Mouse (Mus musculus) inflammation-experienced regulatory T-cells, adult 6 months (primary cell): ENCODE measurements around the gene Osbp2. TPM values are rescaled to one million over a fixed set of nuclear protein-coding genes. Genes with fewer than 3 reads are reported as not detected.

Experiments
- ATAC-seq: one replicate; pipeline ENCODE4 v1.8.0; 2017
- polyA plus RNA-seq, 3 experiments: library from polyadenylated mRNA; unstranded; fragments of 100-300 nt; shearing (Covaris generic); gene quantifications; one replicate each; pipeline ENCODE4 v1.2.1; 2017

The Osbp2 gene
- polyA plus RNA-seq, 3 experiments from 2014 or later, result not detected

DNA sequence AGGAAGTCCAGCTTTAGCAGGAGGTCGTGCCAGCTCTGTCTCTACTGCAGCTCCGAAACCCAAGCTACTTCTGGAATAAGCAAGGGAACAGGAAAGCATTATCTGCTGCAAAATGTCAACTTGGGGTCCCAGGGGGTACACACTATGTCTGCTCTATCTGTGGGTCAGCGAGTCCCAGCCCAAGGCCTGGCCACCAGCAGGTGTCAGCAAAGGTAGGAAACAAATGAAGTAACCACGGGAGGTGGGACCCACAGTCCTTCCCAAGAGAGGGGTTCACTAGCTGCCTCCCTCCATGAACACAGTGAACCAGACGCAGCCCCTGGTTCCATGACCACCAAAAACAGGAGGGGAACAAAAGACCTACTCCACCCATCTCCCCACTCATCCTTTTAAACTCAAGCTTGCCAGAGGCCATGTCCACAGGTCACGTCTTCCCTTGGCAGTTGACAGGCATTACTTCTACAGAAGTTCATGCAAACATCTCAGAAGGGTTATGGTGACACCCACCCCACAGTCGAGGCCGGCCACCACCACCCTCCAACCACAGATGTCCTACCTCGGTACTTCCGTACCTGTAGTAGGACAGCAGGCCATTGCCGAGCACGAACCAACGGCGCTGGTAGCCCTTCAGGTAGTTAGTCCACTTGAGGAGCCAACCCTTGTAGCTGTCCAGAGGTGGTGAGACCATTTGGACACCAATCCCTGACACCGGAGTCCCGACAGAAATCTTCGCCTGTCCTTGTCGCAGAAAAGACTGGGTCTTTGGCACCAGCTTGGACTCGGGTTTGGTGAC lies 846 bp downstream of the Osbp2 start:
- ATAC-seq, result no peak

DNA sequence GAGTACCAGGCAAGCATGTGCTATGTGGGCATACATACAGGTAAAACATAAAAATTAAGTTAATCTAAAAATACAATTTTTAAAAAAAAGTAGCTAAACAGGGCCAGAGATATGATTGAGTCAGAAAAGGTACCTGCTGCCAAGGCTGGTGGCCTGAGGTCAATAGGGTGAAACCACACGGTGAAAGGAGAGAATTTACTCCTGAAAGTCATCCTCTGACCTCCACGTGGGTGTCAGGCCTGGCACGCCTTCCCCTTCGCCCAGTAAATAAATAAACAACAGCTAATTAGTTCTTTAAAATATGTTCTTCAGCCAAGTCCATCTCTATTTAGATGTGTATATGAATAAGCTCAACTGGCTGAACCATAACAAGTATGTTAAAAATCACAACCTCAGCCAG lies 3.3 kb downstream of the Osbp2 start:
- no peak for ATAC-seq

DNA sequence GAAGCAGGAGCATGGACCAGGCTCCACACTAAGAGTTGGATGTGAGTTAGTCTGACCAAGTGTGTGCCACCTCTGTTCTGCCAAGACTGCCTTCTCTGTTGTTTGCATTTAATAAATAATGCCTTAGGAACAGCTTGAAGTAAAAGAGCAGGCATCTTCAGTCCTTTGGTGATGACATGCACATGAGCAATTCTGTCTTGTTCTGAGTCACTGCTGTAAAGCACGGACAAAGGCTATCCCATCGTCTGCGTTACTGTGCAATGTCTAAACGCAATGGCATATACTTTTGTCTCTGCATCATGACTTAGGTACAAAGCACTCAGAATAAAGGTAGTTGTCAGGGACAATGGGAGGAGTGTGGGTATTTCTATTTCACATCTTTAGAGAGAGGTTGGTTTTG lies 3.9 kb downstream of the Osbp2 start:
- ATAC-seq, result no peak

DNA sequence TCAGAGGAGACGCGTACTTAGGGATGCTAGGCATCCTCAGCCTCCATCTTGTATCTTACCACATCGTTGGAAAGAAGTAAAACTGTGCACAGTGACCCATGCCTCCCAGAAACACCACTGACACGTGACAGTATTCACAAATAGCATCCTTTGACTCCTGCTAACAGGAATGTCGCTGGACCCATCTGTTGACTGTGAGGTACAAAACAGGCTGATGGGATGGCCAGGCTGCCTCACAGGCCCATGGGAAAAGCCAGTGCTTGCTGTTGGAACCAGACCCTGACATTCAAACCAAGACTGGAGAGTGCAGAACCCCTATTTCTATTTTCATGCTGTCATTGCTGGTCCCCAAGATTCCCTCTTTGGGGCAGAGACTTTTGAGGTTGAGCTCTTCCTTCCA lies 5.8 kb downstream of the Osbp2 start:
- no peak for ATAC-seq

DNA sequence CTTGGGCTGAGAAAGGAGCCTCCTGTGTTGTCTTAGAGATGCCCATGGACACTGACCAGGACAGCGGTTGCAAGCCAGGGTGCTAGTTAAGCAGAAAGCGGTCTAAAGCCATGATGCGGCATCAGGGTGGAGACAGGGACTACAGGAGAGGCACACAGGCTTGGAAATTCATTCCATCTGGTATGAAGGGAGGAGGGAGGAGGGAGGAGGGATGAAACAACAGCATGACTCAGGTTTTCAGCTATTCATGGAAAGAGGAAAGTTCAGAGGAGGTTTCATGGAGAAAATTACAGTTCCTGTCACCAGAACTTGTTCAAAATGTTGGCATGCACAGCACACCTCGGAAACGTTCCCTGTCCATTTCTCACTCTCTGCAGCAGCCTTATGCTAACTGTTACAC lies 7.9 kb downstream of the Osbp2 start:
- ATAC-seq, result no peak

DNA sequence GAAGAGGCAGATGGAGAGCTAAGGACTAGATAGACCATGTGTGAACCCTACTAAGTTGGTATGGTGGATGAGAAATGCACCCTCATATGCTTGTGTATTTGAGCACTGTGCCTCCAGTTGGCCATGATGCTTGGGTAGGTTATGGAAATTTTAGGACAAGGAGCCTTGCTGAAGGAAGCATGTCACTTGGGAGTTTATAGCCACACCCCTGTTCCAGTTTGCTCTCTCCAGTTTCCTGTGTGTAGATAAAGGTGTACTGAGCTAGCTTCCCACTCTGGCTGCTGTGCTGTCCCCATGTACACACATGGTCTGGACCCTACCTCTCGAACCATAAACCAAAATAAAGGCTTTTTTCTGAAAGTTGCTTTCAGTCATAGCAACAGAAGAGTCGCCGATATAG lies 9.5 kb downstream of the Osbp2 start:
- ATAC-seq, result no peak

DNA sequence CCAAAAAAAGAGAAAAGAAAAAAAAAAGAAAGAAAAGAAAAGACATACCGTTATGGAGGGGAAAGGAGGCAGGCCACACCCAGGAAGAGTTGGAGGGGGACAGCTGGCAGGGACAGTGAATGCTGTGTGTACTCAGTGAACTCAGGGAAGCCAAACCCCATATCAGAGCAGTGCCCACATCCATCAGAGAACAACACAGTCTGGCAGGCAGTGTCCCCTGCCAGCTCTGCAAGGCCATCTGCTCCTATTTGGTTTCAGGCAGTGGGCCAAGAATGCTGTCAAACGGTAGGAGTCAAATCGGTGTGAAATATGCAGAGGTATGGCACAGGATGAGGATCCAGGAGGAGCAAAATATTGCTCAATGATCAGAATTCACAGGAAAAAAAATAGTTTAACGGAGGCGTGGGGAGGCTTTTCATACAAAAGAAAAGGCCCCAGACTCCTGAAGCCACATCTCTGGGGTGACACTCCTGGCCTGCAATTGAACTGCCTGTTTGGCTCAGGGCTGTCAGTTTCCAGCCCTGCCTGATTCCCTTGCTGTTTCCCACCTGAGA lies 10.1 kb downstream of the Osbp2 start:
- no peak for ATAC-seq

DNA sequence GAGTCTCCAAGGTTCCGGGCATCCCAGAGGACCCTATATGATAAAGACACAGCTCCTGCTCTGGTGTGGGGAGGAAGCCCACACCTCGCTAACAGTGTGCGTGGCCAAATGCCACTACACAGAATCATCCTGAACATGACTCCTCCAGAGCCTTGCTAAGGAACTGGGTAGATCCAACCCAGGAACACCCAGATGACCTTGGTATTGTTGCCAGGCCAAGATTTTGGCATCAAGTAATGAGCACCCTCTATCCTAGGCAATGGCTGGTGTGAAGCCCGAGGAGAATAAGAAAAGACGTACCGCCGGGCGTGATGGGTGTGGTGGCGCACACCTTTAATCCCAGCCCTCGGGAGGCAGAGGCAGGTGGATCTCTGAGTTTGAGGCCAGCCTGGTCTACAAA lies 10.7 kb downstream of the Osbp2 start:
- ATAC-seq, result no peak

DNA sequence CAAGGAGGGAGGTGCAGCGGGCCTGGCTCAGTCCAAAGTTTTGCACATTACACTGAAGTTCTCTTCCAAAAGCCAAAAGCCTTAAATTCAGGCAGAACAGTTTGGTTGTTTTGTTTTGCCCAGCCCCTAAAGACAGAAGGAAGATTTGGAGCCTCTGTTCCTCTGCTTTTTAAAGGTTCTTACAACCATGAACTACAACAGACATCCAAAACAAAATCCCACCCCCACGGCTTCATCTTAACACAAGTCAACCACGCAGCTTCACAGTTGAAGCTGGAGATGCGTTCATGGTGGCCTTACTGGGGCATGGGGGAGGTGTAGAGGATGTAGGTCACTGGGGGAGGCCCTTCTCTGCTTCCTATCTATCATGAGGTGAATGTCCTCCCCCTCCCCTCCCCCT lies 11.8 kb downstream of the Osbp2 start:
- no peak for ATAC-seq

DNA sequence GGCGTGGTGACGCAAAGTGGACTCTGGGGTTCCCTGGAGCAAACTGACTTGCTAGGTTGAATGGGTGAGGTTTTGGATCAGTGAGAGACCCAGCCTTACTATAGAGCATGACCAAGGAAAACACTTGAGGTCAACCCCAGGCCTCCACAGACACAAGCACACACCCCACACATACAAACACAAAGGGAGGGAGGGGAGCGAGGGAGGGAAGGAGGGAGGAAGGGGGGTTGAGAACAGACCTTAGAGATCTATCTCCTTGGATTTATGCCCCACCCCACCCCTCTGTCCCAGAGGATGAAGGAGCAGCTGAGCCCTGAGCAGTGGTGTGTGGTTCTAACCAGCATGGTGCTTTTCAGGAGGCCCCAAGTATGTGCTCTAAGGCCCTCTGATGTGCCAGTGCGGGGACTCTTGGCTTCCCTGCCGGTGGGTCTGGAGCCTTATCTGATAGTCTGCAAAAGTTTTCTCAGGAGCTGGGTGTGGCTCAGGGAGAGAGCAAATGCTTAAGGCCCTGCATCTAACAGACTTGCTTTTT lies 12.9 kb downstream of the Osbp2 start:
- no peak for ATAC-seq

DNA sequence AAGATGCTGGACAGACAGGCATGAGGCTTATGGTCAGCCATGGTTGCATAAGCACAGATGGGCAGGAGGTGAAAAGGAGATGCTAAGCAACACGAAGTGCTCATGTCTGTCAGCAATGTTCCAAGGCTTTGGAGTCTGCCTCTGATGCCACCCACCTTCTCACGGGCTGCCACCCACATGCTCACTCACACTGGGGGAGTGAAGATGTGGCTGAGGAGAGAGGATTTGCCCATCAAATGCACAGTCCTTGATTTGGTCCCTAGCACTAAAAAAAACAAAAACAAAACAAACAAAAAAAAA lies 13.4 kb downstream of the Osbp2 start:
- ATAC-seq, result no peak

DNA sequence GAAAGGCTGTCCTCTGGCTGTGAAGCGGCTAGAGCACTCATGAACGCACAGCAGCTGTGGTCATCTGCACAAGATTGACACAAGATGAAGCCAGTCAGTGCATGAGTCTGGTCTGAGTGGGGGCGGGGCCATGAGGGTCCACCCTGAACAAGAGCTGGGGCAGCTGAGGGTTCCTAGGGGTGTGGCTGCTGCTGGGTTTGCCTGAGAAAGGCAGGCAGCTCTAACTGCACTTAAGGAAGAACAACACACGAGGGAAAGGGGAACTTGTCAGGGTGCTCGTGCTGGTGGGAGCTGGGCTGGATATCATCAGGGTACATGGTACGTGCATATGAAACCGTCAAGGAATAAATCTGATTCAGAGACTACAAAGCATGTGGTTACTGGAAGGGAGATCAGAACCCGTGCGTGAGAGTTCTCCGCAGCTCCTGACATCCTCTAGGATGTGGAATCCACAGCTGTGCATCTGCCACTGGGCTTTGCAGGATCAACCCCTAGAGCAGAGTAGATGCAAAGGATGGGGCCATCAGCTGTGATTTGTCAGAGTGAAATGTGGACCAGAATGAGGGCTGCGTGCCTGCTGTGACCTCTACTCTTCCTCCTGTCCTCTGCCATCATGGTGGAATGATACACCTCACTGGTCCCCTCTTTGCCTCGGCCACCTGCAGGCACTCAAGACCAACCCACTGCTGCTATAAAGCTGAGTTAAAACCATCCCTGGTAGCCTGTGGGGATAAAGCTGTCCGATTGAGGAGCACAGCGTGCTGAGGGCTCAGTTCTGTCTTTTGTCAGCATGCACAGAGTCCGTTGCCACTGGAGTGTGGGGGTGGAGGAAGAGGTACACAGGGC lies 14.0 kb downstream of the Osbp2 start:
- no peak for ATAC-seq

DNA sequence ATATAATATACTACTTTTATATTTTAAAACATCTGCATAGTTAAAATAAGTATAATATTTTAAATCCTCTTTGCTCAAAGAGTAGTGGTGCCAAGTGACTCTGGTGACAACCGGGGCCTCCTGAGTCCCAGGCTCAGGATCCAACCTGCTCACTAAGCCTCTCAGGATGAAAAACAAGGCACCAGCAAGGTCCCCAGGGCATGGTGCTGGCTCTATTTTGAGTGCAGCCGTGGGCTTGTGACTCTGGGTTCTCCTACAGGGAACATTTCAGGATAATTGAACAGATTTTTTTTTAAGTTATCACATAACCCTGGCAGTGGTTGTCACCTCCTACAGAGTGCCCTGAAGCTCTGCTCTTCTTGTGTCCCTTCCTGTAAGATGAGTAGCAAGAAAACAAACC lies 17.4 kb downstream of the Osbp2 start:
- ATAC-seq, result no peak

DNA sequence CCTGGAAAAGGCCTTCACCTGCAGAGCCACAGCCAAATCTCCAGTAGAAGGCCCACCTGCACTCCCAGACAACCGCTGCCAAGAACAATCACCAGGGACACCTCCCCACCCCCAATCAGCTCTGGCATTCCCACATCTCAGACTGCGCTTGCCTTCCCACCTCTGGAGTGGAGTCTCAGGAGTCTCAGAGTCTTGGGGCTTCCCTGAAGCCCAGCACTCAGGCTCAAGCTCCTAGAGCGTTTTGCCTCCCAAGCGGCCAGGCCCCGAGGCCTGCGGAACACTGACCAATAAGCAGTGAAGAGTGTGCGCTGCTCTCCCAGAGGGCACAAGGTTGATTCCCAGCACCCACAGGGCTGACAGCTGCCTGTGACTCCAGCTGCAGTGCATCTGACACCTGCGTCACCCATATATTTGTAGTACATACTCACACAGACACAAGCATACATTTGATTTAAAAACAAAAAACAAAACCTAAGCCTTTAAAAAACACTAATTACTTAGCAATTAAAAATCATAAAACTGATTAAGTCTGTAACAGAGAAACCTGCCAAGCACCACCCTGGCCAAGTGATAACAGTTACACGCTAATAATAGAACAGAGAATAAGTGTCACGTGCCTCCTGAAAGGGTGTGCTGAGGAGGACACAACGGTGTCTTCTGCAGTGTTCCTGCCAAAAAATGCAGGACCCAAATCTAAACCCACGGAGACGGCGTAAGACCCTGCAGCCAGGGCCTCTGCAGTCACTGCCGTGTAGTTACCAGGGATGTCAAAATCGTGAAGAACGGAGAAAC lies 19.6 kb downstream of the Osbp2 start:
- ATAC-seq, result no peak

DNA sequence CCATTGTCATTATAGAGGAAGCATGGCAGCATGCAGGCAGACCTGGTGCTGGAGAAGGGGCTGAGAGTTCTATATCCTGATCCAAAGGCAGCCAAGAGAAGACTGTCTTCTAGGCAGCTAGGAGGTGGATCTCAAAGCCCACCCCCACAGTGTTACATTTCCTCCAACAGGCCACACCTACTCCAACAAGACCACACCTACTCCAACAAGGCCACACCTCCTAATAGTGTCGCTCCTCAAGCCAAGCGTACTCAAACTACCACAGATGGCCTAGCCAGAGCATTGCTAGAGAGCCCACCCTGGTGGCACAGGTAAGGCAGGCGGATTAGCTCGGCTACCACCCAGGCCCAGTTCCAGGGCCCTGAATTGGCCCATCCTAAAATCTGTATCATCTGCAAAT lies 28.4 kb downstream of the Osbp2 start:
- no peak for ATAC-seq

DNA sequence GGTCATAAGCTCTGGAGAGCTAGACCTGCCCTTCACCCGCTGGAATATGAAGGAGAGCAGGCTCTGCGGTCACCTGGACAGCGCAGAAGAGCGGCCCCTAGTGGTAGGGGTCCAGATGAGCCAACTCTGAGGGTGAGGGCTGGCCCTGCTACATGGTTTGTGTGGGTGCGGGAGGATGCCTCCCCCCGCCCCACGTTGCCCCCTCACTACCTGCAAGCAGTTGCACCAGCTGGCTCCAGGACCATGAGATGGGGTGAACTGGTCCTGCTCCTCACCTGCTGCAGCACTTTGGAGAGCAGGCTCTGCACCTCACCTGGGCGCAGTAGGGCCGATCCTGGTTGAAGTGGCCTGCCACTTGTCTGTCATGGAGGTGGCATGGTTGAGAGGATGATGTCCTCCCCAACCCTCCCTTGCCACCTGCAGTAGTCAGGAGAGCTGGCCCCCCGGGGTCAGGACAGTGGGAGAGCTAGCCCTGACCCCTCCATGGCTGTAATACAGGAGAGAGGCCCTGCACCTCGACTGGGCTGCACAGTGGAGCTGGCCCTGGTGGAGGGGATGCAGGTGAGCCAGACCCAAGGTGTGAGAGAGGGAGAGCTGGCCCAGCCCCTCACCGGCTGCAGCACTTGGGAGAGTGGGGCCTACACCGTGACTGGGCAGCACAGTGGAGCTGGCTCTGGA lies 29.1 kb downstream of the Osbp2 start:
- no peak for ATAC-seq

DNA sequence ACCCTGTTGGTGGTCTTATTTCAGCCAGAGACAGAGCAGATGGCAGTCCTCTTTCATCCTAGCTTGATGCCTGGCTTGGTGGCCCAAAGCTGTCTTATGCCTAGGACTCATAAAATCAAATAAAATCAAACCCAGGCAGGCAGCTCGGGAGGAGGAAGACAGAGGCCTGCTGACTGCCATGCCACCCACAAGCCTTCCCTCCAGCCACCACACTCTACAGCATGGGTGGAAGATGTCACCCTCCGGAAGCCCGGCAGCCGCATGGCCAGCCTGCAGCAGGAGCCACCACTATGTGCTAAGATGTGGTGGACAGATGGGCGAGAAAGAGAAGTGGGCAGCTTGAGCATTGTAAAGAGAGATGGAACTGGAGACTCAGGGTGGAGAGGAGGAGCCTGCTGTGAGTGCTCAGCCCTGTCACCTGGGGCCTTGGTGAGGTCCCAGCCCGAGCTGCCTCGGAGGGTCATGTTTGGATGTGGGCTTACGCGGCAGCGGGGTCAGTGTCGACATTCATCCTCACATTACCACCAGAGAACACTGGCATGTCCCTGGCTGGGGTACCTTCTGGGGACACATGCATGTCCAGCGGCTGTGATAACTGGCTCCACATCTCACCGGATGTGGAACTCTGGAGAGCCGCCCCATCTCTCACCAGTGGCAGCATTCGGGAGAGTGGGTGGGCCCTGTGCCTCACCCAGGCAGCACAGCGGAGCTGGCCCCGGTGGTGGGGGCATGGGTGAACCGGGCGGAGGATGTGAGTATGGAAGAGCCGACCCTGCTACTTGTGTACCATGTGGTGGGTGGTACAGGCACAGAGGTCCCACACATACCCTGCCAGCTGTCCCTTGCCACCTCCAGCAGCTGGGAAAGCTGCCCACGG lies 29.9 kb downstream of the Osbp2 start:
- no peak for ATAC-seq

DNA sequence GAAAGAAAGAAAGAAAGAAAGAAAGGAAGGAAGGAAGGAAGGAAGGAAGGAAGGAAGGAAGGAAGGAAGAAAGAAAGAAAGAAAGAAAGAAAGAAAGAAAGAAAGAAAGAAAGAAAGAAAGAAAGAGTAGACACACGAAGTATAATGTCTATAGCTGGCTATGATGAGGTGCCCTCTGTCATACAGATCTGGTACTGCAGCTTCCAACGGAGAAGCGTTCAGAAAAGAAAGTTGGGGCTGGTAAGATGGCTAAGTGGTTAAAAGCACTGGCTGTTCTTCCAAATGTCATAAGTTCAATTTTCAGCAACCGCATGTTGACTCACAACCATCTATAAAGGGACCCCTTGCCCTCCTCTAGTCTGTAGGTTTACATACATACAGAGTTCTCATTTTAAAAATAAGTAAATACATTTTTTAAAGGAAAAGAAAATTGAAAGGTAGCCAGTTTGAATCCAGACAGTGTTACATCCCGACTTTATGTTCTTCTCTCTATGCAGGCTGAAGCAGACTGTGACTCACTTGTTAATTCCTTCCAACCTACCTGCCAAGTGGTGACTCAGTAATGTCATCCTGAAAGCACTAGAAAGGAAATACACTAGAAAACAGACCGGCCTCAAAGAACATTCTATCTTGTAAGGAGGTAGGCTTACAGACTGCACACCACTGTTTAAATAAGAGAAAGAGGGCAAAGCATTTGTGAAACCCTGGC lies 31.4 kb downstream of the Osbp2 start:
- no peak for ATAC-seq

DNA sequence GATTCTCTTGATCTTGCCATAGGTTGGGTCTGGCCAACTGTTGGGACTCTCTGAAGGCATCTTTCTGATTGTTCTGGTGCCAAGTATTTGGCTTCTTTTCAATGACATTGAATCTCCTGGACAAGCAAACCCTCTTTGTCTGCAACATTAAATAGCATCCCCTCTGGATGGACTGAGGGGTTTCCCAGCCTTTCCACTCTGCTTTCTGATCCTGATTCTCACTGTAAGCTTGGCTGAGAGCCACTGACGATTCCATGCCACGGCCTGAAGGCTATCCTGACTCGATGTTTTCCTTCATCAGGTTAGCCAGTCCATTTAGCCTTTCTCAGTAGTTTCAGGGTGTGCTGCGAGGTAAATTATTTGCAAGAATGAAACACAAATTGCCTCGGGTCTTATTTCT lies 34.0 kb downstream of the Osbp2 start:
- no peak for ATAC-seq

DNA sequence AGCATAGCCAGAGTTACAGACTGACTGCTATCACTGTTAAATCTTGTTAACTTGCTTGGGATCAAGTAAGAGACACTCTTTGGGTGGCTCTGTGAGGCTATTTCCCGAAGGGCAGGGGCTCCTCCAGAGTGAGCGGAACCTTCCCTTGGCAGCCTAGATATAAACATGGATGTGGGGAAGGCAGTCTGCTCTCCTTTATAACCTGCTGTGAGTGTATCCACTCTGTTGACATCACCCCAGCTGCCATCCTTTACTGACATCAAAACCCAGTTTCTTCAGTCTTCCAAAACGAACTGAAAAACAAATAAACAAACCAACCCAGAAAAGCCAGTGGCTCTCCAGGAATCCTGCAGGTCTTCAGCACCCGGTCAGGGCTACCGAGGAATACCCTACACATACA lies 39.6 kb downstream of the Osbp2 start:
- no peak for ATAC-seq

DNA sequence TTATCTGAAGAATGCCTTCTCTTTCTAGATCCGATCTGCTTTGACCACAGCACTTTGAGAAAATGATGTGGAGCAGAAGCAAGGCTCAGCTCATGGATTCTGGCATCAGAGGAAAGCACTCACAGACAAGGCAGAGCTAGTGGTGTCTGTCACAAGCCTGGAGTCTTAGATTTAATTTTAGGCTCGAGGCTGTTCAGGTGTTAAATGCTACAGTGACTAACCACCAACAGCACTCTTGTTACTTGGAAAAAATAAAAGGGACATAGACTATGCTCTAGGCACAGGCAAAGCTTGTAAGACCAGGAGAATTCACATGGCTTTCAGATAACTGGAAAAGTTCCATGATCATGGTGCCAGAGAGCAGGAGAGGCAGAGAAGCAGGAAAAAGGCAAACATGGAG lies 40.3 kb downstream of the Osbp2 start:
- no peak for ATAC-seq
